Mouse (Mus musculus) embryonic fibroblast, embryonic 13.5 days (primary cell): ENCODE measurements around the gene Hcn4. TPM values are rescaled to one million over a fixed set of nuclear protein-coding genes. Genes with fewer than 3 reads are reported as not detected.

Source experiments
- H3K27ac ChIP-seq: 2 replicates; pipeline ENCODE4 v1.5.1; 2012; ENCODE audit warnings: low read length, control low read depth, inconsistent platforms; ENCODE audit not compliant: insufficient read depth
- H3K4me1 ChIP-seq: 2 replicates; pipeline ENCODE4 v1.6.1; 2011; ENCODE audit warnings: low read length; ENCODE audit not compliant: control insufficient read depth, insufficient read depth
- H3K4me3 ChIP-seq: 2 replicates; pipeline ENCODE4 v1.5.1; 2011; ENCODE audit warnings: mild to moderate bottlenecking, control low read depth, low read length; ENCODE audit not compliant: insufficient read depth
- CTCF ChIP-seq: IDR thresholded peaks from 2 replicates; pipeline ENCODE4 v1.5.1; 2011; ENCODE audit warnings: mild to moderate bottlenecking, control low read depth, low read length, moderate library complexity, borderline replicate concordance; ENCODE audit not compliant: insufficient read depth
- POLR2A ChIP-seq: IDR thresholded peaks from 2 replicates; pipeline ENCODE4 v1.6.1; 2011; ENCODE audit warnings: low read depth, mild to moderate bottlenecking, control low read depth, low read length, moderate library complexity
- polyA plus RNA-seq: library from polyadenylated mRNA; stranded (reverse); fragments of >200 nt; gene quantifications from 2 replicates; pipeline ENCODE4 v1.2.4, GENCODE M21; 2011; ENCODE audit warnings: low read depth; ENCODE audit not compliant: missing spikeins, insufficient read length

The Hcn4 gene
- polyA plus RNA-seq, 1 experiment = not detected

DNA sequence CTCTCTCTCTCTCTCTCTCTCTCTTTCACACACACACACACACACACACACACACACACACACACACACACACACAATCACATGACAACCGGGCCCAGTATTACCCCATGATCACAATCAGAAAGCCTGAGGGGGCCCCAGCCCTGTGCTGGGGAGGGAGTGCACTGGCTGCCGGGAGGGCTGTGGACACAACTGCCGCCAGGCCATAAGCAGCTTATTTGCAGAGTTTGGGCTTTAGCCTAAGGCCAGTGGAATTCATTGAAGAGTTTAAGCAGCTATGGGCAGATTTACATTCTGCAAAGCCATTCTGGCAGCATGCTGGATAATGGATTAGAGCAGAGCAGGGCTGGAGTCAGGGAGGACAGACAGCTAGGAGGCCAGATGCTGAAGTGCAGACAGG lies 12.0 kb upstream of the Hcn4 start:
- TF ChIP-seq CTCF (no peak), POLR2A (no peak)
- Histone ChIP-seq H3K27ac (no peak overlapping the region), H3K4me3 (no peak overlapping the region), H3K4me1 (no peaks in the 10 kb centered on the region)

DNA sequence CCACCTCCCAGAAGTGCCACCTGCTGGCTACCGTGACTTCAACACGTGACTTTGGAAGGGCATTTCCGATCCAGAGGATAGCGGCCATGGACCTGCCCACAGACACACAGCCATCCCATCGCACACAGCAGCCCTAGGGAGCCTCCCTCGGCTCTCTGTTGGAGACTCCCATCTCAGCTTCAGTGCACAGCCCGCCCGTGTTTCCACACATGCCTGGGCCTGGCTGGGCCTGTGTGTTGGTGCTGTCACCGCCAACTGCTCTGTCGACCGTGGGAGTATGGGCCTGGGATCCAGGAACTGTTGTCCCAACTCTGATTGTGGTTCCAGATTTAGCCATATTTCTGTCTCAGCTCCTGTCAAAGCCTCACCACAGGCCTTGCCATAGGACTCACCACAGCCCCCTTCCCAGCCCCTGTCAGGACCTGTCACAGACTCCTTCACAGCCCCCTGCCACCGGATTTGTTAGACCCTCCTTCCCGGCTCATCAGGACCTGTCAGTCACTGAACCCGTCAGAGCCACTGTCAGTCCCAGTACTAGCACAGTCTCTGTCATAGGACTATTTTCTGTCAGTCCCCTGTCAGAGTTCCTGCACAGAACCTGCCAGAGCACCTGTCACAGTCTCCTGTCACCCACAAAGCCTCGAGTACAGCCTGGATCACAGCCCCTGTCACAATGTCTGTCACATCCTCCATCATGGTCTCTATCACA lies 7.5 kb upstream of the Hcn4 start:
- no peak overlapping the region for H3K27ac ChIP-seq
- no peak overlapping the region for H3K4me3 ChIP-seq
- TF ChIP-seq CTCF (no peak), POLR2A (no peak)

DNA sequence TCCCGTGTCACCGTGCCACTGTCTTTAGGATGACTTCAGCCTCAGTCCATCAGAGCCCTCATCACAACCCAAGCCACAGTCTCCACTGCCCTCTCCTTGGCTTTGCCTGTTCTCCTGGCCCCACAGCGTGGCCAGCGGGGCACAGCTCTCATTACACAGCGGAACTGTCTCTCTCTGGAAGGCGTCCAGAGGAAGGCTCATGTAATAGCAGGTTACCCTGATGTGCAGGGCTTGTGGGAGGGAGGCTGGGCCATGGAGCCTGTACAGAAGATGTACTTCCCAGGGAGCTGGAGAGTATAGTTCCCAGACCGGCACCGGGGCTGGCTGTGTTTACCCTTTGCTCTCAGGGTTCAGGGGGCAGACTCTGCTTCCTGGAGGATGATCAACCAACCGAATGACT lies 6.8 kb upstream of the Hcn4 start:
- H3K4me3 ChIP-seq = no peak overlapping the region
- TF ChIP-seq POLR2A (no peak), CTCF (no peak)

More for the DNA sequence above, 7.5 kb upstream of the Hcn4 start:
- H3K4me1 ChIP-seq = no peaks in the 10 kb centered on the region

DNA sequence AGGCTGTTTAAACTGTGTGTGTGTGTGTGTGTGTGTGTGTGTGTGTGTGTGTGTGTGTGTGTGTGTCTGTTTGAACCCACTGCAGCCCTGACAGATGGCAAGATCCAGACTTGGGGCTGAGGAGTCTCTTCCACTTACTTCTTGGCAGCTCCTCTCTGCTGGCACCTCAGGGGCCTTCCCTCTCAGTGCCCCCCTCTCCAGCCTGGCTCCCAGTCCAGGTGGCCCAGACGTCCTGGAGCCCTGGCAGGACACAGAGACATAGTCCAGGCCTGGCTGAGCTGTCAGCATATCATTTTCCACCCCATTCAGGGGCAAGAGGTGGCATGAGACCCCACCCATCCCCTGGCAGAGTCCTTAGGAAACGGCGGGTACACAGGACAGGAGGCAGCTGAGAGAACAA lies 5.5 kb upstream of the Hcn4 start:
- no peak for TF ChIP-seq CTCF
- TF ChIP-seq POLR2A = no peak
- Histone ChIP-seq H3K4me1 (no peaks in the 10 kb centered on the region), H3K4me3 (no peak overlapping the region), H3K27ac (no peak overlapping the region)

More for the DNA sequence above, 6.8 kb upstream of the Hcn4 start:
- H3K4me1 ChIP-seq = no peaks in the 10 kb centered on the region
- no peak overlapping the region for H3K27ac ChIP-seq

DNA sequence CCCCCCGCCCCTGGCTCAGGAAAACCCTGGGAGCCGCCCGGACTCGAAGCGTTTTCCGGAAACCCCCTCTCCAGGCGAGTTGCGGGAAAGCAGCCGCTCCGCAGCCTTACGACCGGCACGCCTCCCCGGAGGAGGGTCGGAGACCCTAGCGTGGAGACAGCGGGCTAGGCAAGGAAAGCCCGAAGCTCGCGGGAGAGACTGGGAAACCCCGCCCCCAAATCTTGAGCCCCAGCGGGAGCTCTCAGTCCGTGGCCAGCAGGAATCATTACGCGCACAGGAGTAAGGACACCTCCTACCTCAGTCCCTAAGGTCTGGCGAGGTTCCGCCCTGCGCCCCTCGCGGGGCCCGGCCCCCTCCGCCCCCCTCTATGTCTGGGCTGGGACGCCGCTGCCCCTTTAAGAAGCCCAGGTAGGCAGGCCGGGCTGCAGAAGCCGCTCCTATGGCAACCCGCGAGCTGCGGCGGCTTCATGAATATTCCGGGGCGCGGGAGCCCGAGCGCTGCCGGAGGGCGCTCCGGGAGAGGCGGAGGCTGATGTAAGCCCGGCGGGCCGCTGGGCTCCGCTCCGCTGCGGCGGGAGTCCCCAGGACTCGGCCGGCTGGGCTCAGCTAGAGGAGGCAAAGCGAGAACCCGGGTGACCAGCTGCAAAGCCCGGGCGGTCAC lies 651 bp upstream of the Hcn4 start:
- Histone ChIP-seq H3K4me1 (no peaks in the 10 kb centered on the region), H3K27ac (no peak overlapping the region), H3K4me3 (peak overlapping the region; percentile 59)
- TF ChIP-seq CTCF (no peak), POLR2A (no peak)

DNA sequence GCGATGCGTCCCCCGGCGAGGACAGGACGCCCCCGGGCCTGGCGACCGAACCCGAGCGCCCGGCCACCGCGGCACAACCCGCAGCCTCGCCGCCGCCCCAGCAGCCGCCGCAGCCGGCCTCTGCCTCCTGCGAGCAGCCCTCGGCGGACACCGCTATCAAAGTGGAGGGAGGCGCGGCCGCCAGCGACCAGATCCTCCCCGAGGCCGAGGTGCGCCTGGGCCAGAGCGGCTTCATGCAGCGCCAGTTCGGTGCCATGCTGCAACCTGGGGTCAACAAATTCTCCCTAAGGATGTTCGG lies 655 bp downstream of the Hcn4 start:
- TF ChIP-seq CTCF = no peak
- no peak for TF ChIP-seq POLR2A

DNA sequence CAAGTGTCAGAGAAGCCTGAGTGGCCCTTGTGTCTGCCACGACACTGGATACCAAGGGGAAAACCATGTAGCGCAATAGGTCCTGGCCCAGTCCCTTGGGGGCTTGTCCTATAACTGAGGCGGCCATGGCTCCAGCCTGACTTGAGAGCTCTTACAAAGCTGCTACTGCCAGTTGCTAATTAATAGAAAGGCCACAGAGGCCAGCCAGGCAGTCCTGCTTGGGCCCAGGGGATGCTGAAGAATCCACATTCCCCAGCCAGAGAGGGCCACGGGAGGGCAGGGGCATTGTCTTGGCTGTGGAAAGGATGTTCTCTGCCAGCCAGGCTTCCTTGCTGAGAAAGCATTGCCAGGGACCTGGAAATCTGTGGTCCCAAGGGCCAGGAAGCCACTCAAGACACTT lies 6.4 kb downstream of the Hcn4 start:
- Histone ChIP-seq H3K4me1 (no peaks in the 10 kb centered on the region), H3K4me3 (no peak overlapping the region), H3K27ac (no peak overlapping the region)
- TF ChIP-seq POLR2A (no peak), CTCF (no peak)

More for the DNA sequence above, 655 bp downstream of the Hcn4 start:
- Histone ChIP-seq H3K27ac (no peak overlapping the region), H3K4me1 (no peaks in the 10 kb centered on the region), H3K4me3 (no peak overlapping the region)

DNA sequence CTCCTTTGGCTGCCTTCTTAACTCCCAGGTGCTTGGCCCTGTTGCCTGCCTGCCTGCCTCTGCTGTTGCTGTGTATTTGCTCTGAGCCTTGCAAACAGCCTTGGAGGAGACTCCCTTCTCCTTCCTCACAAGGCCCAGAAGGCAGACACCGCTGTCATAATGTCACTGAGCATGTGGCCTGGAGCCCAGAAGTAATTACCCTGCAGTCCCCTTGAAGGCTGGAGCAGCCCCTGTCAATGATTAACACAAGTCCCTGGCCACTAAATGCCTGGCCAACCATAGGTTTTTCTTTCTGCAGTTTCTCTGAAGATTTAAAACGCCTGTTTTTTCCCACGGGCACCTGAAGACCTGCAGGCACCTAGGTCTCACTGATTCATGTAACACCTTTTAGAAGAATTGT lies 9.7 kb downstream of the Hcn4 start:
- no peak overlapping the region for H3K4me3 ChIP-seq
- no peak overlapping the region for H3K27ac ChIP-seq
- H3K4me1 ChIP-seq = no peaks in the 10 kb centered on the region
- no peak for TF ChIP-seq CTCF
- no peak for TF ChIP-seq POLR2A

DNA sequence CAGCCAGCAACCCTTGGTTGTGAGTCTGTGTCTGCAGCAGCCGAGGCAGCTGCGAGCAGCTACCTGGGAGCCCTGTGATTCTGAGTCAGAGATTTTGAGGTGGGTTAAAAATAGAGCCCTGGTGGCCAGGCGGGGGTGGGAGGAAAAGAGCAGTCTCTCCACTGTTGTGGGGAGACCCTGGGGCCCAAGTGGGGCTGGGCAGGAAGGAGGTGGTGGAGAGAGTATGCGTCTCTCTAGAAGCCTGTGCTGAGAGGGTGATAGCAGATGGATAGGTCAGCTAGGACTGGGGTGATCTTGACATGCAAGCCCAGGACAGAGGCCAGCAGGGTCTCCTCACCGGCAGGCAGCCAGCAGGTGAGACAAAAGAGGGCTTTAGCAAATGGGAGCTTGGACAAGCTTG lies 14.0 kb downstream of the Hcn4 start:
- no peak overlapping the region for H3K27ac ChIP-seq
- H3K4me1 ChIP-seq = no peaks in the 10 kb centered on the region
- TF ChIP-seq POLR2A = no peak
- no peak for TF ChIP-seq CTCF
- H3K4me3 ChIP-seq = no peak overlapping the region

DNA sequence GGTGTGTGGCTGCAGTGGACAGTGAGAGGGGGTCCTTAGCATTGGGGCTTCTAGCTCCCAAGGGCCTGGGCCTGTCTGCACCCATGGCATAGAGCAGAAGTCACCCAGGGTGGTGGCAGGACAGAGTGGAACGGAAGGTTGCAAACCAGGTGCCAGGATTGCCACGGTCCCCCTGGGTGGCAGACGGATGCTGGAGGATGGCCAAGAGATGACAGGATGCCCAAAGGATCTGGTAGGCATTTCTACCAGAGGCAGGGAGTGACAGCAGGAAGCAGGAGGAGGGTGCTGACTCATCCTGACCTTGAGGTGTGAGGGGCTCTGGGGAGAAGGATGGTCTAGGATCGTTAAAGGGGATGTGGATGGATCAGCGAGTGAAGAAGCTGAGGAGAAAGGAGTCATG lies 15.3 kb downstream of the Hcn4 start:
- no peaks in the 10 kb centered on the region for H3K4me1 ChIP-seq
- TF ChIP-seq CTCF (no peak), POLR2A (no peak)
- no peak overlapping the region for H3K4me3 ChIP-seq
- H3K27ac ChIP-seq = no peak overlapping the region
